Mouse (Mus musculus) adrenal gland, postnatal 14 days (tissue): Measurements from ENCODE around the gene Nub1. TPM values are rescaled to one million over a fixed set of nuclear protein-coding genes. Genes with fewer than 3 reads are reported as not detected.

Experiments used
- DNase-seq: peaks from one replicate; pipeline ENCODE4 v3.0.0; 2021; ENCODE audit warnings: mixed read lengths
- total RNA-seq: library from RNA; stranded (reverse); gene quantifications from 2 replicates; pipeline ENCODE4 v1.2.3, GENCODE M21; 2021

Gene Nub1
- total RNA-seq, 1 experiment from 2014 or later = 45.4 TPM

DNA sequence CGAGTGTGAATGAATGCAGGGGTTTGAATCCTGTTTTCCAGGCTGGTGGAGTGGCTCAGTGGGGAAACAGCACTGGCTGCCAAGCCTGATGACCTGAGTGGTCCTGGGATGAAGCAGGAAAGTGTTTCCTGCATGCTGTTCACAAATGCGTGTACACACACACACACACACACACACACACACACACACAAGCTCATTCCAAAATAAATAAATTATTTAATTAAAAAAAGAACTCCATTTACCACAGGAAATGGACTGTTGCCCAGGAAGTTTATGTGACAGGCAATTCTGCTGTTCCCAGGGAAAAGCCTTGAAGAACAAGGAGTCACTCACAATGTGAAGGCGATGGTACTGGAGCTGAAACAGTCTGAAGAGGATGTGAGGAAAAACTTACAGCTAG lies 11.4 kb downstream of the Nub1 start:
- DNase-seq = no peak

DNA sequence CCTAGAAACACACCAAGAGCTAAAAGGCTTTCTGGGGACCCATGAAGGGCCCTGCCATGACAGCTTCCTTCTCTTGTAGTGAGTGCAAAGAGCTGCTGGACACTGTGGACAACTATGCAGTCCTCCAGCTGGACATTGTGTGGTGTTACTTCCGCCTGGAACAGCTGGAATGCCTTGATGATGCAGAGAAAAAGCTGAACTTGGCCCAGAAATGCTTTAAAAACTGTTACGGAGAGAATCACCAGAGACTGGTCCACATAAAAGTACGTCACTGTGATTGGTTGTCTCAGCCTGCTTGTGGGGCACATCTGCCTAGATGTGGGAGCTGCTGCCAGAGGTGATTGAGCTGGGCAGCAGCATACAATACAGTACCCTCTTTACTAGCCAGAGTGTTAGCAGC lies 15.9 kb downstream of the Nub1 start:
- DNase-seq = no peak

- DNase-seq = no peak
Measured at GRCm38 (mm10) chr5:24704615-24705014, 19.3 kb downstream of the Nub1 start.

GRCm38 (mm10) chr5:24709962-24710361 lies 24.6 kb downstream of the Nub1 start:
- DNase-seq = peak; percentile 72

DNA sequence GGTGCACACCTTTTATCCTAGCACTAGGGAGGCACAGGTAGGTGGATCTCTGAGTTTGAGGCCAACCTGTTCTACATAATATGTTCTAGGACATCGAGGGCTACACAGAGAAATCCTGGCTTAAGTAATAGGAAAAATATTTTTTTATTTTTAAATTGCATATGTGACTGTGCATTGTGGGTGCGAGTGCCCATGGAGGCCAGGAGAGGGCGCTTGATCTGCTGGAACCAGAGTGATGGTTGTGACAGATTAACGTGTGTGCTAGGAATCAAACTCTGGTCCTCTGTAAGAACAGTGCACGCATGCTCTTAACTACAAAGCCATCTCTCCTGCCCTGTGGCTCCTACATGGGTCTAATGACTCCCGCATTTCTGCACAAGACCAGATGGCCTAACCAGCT lies 26.3 kb downstream of the Nub1 start:
- no peak for DNase-seq

- peak; percentile 88 for DNase-seq
Measured at GRCm38 (mm10) chr5:24713199-24713598, 27.9 kb downstream of the Nub1 start.

DNA sequence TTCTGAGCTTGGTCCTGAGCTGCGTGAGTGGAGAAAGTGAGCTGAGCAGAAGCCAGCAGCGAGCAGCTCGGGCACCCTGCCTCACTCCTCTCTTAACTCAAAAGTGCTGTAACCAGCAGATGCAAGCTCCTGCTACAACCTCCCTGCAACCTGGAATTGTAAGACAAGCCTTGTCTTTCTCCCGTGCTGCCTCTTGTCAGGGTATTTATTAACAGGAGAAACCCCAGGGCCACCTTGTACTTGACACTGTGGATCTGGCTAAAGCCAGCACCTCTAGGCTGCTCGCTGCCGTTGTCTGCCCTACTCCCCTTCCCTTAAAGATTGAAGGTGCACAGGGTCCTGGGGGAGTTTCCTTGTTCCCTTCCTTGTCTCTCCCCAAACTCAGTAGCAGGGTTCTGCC lies 28.7 kb downstream of the Nub1 start:
- DNase-seq = no peak

- DNase-seq = no peak
Measured at GRCm38 (mm10) chr5:24718076-24718475, 32.7 kb downstream of the Nub1 start.

GRCm38 (mm10) chr5:24719852-24720251 lies 34.5 kb downstream of the Nub1 start:
- DNase-seq = no peak

DNA sequence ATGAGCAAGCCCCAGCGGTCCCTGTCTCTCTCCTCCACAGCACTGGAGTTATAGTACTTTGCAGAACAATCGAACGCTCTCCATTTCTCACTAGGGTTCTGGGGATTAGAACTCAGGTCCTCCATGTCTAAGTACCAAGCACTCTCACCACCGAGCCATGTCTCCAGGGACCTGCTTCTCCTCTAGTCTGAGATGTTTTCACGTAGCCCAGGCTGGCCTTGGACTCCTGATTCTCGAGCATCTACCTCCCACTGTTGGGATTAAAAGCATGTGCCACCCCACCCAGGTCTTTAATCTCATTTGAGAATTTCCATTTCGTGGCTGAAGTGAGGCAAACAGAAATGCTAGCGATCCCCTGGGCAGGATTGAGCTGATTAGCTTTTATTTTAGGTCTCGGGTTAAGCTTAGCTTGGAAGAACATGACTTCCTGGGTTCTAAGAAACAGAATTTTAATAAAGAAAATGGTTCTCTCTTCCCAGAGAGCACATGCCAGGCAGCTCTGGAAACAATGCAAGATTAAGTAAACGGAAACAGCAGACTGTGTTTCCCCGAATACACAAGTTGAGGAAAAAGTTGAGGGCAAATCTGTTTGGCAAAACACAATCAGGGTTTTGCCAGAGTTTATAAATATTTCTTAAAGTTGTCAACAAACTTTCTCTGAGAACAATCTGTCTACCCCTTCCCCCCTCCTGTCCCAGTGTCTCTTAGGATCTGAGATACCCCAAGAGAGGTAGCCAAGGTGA lies 38.4 kb downstream of the Nub1 start:
- no peak for DNase-seq

DNA sequence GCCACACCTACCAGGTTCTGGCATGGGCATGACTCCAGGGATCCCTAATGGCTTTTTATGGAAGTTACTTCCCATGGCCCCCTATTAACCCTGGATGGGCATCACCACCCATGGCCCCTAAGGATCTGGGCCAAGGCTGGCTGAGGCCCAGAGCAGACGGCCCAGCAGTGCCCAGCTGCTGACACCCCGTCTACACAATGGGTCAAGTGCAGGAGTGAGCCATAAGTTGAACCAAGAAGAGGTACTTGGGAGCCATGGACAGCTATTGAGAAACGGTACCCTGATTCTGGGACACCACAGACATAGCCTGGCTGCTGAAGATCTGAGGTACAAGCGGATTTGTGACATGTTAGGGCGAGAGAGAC lies 38.9 kb downstream of the Nub1 start:
- DNase-seq = no peak

DNA sequence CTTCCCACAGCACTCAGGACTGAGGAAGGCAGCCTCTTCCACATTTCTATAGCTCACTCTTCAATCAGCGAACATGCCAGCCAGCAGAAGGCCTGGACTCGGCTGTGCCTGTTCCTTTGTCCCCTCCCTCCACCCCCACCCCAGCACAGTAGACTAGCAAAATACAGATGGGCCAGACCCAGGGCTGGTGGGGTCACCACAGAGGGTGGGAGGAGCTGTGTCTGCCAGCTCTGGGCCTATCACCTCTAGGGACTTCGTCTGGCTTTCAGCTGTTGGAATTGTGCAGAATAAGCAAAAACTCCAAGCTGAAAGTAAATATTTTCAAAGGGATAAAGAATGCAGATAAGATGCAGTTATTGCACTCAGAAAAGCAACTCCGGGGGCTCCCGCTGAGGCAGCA lies 39.5 kb downstream of the Nub1 start:
- DNase-seq = no peak

DNA sequence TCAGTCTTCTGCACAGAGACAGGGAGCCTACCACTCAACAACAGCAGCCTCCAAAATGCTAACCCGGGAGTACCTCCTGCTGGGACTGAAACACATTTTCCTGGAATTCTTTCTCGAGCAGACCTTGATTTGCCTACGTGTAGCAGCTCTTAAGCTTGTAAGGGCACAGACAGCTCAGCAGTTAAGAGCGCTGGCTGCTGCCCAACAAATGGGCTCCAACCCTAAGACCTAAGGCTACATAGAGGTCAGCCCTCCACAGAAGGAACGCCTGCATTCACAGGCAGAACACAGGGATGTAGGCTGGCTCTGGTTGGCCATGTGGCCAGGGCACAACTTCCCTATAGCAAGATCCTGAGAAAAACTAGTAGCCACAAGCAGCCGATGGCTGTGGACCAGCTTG lies 40.6 kb downstream of the Nub1 start:
- DNase-seq = no peak

GRCm38 (mm10) chr5:24726901-24727836 lies 41.8 kb downstream of the Nub1 start:
- DNase-seq = no peak

DNA sequence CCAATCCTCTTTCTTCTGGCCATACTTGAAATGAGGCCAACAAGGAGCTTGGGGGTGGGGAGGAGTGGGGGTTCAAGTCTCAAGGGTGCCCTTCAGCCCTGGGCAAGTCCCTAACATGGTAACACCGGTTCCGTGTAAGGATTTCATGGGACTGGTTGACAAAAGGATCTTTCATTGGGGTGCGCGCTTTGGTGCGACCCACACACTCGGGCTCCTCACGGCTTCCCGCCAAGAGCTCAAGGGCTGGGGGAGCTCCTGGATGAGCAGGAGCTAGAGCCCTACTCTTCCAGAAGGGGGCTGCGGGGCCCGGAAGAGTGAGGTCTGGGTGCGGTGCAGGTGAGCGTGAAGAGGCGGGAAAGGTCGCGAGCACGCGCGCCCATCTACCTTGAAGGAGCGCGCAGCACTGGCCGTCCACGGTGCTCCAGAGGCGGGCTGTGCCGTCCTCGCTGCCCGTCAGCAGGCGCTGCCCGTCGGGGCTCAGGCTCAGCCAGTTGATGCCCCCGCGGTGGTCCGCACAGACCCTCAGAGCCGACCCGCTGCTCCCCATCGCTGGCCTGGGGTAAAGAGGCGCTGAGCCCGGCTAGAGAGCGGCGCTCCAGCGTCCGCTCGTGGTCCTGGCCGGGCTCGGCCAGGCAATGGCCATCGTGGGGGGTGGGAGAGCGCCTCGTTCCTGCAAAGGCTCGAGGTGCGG lies 44.6 kb downstream of the Nub1 start:
- no peak for DNase-seq

GRCm38 (mm10) chr5:24730488-24730871 lies 45.1 kb downstream of the Nub1 start, which contains the start of gene Wdr86:
TSS of gene Wdr86 (minus strand) at chr5:24730727.
- DNase-seq = no peak

DNA sequence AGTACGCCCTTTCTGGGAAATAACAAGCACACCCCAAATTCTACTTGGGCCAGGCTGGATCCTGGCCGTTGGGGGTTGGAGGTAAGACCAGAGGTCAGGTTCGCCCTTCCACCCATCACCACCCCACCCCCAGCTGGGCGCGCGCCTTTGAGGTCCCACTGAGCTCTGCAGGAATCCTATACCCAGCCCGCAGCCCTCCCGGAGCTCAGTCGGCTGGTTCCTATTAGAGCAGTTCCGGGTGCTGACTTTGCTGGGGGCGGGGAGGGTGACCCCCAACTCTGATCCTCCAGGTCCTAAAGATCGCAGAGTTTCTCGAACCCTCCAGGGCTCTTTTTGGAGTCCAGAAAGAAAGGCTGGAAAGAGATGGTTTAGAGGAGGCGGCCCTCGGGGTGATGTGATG lies 45.7 kb downstream of the Nub1 start:
- no peak for DNase-seq

DNA sequence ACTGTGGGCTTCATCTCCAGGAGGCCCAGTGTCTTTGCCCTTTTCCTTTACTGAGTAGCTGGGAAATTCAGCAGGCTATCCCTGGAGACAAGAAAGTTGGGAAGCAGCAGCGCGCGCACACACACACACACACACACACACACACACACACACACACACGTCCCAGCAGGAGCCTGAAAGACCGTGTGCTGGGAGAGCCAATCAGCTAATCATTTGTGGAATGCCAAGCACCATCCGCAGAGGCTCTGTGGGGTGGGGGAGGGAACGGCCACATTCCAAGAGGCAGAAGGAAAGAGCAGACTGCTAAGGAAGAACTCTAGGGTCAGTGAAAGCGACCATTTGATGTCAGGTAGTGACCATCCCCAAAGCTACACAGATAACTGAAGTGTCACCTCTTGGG lies 47.8 kb downstream of the Nub1 start:
- DNase-seq = no peak

DNA sequence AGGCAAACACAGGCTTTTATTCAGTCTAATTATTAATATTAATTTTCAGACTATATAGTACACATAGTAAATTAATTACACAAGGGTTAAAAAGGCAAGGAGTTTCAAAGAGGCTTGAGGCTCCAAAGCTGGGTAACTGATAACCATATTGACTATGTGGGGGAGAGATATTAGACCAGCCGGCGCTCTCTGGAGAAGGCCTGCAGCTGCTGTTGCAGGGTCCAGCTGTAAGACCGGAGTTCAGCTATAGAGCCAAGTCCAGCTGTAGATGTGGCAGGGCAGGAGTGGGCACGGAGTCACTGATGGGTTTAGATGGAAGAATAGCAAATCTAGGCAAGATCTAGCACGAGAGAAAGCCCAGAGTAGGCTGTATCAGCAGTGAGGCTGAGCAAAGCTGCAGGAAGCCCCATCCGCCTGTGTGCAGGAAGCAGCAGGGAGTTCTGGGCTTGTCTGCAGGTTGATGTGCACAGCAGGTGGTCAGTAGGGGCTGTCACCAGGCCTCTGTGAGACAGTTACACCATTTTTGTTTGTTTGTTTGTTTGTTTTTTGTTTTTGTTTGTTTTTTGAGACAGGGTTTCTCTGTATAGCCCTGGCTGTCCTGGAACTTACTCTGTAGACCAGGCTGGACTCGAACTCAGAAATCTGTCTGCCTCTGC lies 48.6 kb downstream of the Nub1 start:
- DNase-seq = no peak

DNA sequence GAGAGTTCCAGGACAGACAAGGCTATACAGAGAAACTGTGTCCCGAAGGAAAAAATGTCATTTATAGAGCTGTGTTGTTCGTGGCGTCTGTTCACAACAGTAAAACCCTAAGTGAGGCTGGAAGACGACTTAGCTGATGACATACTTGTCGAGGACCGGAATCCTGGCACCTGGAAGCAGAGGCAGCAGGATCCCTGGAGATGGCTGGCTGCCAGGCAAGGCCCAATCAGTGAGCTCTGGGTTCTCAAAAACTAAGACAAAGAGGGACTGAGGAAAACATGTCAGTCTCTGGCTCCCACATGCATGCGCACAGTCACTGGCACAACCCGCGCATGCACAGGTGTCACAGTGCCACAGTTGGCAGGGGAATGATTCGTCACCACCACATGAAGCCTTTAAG lies 52.3 kb downstream of the Nub1 start:
- DNase-seq = no peak

GRCm38 (mm10) chr5:24738517-24738916 lies 53.2 kb downstream of the Nub1 start:
- no peak for DNase-seq

GRCm38 (mm10) chr5:24739141-24739753 lies 53.9 kb downstream of the Nub1 start:
- DNase-seq = peak; percentile 64
